Mouse (Mus musculus) lung, postnatal 0 days (tissue): Measurements from ENCODE around the gene Hyou1.

Source experiments
- CTCF ChIP-seq: IDR thresholded peaks from 2 replicates; pipeline ENCODE4 v1.5.1; 2016; ENCODE audit warnings: antibody characterized with exemption, mild to moderate bottlenecking
- EP300 ChIP-seq: IDR thresholded peaks from 2 replicates; pipeline ENCODE4 v1.6.1; 2016; ENCODE audit warnings: antibody characterized with exemption, mild to moderate bottlenecking, control low read depth

GRCm38 (mm10) chr9:44417156-44417891 is 38.0 kb downstream of the Hyou1 start:
- TF ChIP-seq CTCF (no peak), EP300 (no peak)
